Mouse (Mus musculus) kidney, adult 2 months (tissue): ENCODE data around the gene Anks6.

Experiments used
- CTCF ChIP-seq: fragments of 200-500 bp; conservative IDR thresholded peaks from 2 replicates; pipeline ENCODE4 v1.5.1; 2011; ENCODE audit warnings: low read depth, mild to moderate bottlenecking, control low read depth, low read length, moderate library complexity, mixed read lengths; ENCODE audit not compliant: insufficient read depth, insufficient read length
- POLR2A ChIP-seq: fragments of 200-500 bp; IDR thresholded peaks from one replicate; pipeline ENCODE4 v1.6.1; 2011; ENCODE audit warnings: low read depth, low read length, control low read depth

GRCm38 (mm10) chr4:46973322-46973721 lies 83.9 kb downstream of the Anks6 start:
- TF ChIP-seq CTCF (no peak), POLR2A (no peak)
